In the genomic region with DNA sequence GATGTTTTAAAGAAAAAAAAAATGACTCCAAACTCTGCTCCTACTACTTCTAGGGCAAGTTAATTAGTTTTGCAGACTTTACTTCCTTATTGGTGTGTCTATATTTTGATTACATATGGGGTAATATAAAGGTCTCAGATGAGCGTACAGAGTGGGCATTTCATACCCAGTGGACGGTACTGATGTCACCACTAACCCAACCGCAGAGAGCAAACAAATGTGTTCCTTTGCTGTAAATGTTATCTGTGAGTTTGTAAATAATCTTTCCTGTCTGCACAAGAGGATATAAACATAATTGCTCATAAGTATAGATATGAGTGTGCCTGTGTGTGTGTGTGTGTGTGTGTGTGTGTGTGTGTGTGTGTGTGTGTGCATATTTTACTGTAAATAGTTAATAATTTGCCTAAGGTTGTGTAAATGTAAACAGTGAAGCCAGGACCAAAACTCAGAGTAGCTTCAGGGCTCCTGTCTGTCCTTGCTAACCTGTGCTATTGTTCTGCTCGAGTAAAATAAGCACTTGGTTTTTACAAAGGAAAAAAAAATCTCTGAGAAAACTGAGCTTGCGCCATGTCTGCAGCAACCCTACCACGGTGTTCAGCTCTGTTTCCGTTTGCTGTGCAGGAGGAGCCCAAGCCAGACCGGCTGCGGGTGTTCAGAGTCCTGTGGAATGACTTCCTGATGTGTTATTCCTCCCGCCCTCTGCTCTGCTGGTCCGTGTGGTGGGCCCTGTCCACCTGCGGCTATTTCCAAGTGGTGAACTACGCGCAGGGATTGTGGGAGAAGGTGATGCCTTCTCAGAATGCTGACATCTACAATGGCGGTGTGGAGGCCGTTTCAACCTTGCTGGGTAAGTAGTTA, we compare ENCODE assay signal across 18 mouse cellular contexts. TPM values are rescaled to one million over a fixed set of nuclear protein-coding genes. Genes with fewer than 3 reads are reported as not detected.
A peak's percentile ranks its signal among the peaks of the same experiment; 100 is the strongest.
DNase-seq lines count a peak whose midpoint lies in the region; ATAC-seq and TF ChIP-seq lines count a peak whose summit lies in the region.
"Had no signal": no experiment of that assay in that cellular context is flagged by ENCODE, and none has a peak within 500 bp of the region (broad histone marks: within the 10 kb centered on the region; RNA-seq: fewer than 3 reads in every experiment).

No protein-coding gene starts in this region.

- H3K4me1 ChIP-seq in kidney, embryonic 16.5 days (ENCODE audit: insufficient read depth, low read length) = no peaks in the 10 kb centered on the region
- H3K4me1 ChIP-seq in kidney, adult 2 months (ENCODE audit: control insufficient read depth, insufficient read depth, low read length) = no peaks in the 10 kb centered on the region
- no peaks in the 10 kb centered on the region for H3K4me1 ChIP-seq in liver, embryonic 16.5 days (ENCODE audit: control insufficient read depth, low read depth, low read length)
- H3K4me1 ChIP-seq in forebrain, embryonic 10.5 days = no peaks in the 10 kb centered on the region
- H3K4me1 ChIP-seq: embryonic facial prominence, embryonic 15.5 days; limb, embryonic 10.5 days; lung, embryonic 15.5 days had no signal

- H3K27me3 ChIP-seq in kidney, embryonic 16.5 days (ENCODE audit: insufficient read depth, low read length) = no peaks in the 10 kb centered on the region
- no peaks in the 10 kb centered on the region for H3K27me3 ChIP-seq in kidney, adult 2 months (replicated peaks; ENCODE audit: control insufficient read depth, insufficient read depth, low read length)
- no peaks in the 10 kb centered on the region for H3K27me3 ChIP-seq in liver, embryonic 16.5 days (ENCODE audit: control insufficient read depth, insufficient read depth, low read depth, low read length)
- H3K27me3 ChIP-seq in forebrain, embryonic 10.5 days (ENCODE audit: poor library complexity, severe bottlenecking) = no peaks in the 10 kb centered on the region
- H3K27me3 ChIP-seq: CH12.LX; embryonic facial prominence, embryonic 15.5 days; lung, embryonic 15.5 days had no signal

- 0 out of 2 replicates have a peak, but pooled peaks have one; percentile 31 for ATAC-seq in kidney, embryonic 16.5 days (ENCODE audit: low FRiP score, low TSS enrichment)
- peak; percentile 57 for ATAC-seq in liver, embryonic 16.5 days (ENCODE audit: low read depth)

- peak overlapping the region; percentile 39; the same call in 1 of the 2 replicates for H3K27ac ChIP-seq in kidney, embryonic 16.5 days (ENCODE audit: low read length)
- no peak overlapping the region for H3K27ac ChIP-seq in kidney, adult 2 months (ENCODE audit: insufficient read depth, low read depth, low read length)
- no peak overlapping the region for H3K27ac ChIP-seq in liver, embryonic 16.5 days (ENCODE audit: low read length)
- H3K27ac ChIP-seq in forebrain, embryonic 10.5 days = no peak overlapping the region
- H3K27ac ChIP-seq: embryonic facial prominence, embryonic 15.5 days; heart, adult 2 months; left cerebral cortex, adult 2 months; limb, embryonic 10.5 days; lung, embryonic 15.5 days had no signal

- no peak overlapping the region; the same call in 1 of the 2 replicates for H3K9ac ChIP-seq in kidney, embryonic 16.5 days (replicated peaks; ENCODE audit: low read length)
- no peak overlapping the region for H3K9ac ChIP-seq in liver, embryonic 16.5 days (ENCODE audit: low read depth, low read length)
- H3K9ac ChIP-seq: embryonic facial prominence, embryonic 15.5 days; lung, embryonic 15.5 days had no signal

- TF ChIP-seq POLR2A in kidney, adult 2 months (IDR thresholded peaks at IDR 0.05; ENCODE audit: low read depth, low read length) = no peak

- H3K4me3 ChIP-seq in kidney, embryonic 16.5 days (ENCODE audit: low read length) = no peak overlapping the region
- no peak overlapping the region for H3K4me3 ChIP-seq in kidney, adult 2 months (ENCODE audit: insufficient read depth, low read depth, low read length)
- H3K4me3 ChIP-seq in liver, embryonic 16.5 days (ENCODE audit: low read depth, low read length) = no peak overlapping the region
- no peak overlapping the region for H3K4me3 ChIP-seq in forebrain, embryonic 10.5 days
- H3K4me3 ChIP-seq: embryonic facial prominence, embryonic 15.5 days; heart, adult 2 months; left cerebral cortex, adult 2 months; limb, embryonic 10.5 days; lung, embryonic 15.5 days had no signal

- H3K4me2 ChIP-seq in kidney, embryonic 16.5 days (replicated peaks; ENCODE audit: low read depth, low read length) = no peak overlapping the region
- H3K4me2 ChIP-seq in liver, embryonic 16.5 days (ENCODE audit: low read depth, low read length) = peak overlapping the region; percentile 13; the same call in 1 of the 2 replicates
- H3K4me2 ChIP-seq: embryonic facial prominence, embryonic 15.5 days; lung, embryonic 15.5 days had no signal

- 68% methylated on average over 16 of the region's 16 CpGs for WGBS in kidney, embryonic 16.5 days
- 64% methylated on average over 16 of the region's 16 CpGs for WGBS in kidney, adult 2 months
- 66% methylated on average over 16 of the region's 16 CpGs for WGBS in liver, embryonic 16.5 days (ENCODE audit: insufficient replicate concordance)
- 87% methylated on average over 16 of the region's 16 CpGs for WGBS in forebrain, embryonic 10.5 days

- no peak for DNase-seq in kidney, adult 2 months
- DNase-seq in lung, postnatal 10 days = peak; percentile 9
- DNase-seq in lung, postnatal 14 days = no peak
- DNase-seq in heart, adult 11 months = no peak
- no peak for DNase-seq in forebrain, embryonic 10.5 days (ENCODE audit: extremely low spot score, low spot score)
- DNase-seq: adrenal gland, postnatal 25 days; cerebellum, adult 18-20 months; gastrocnemius, postnatal 10 days; heart, adult 2 months; right cerebral cortex, adult 18-20 months; thymus, postnatal 25 days had no signal

- peaks cover 17% of the 10 kb centered on the region for H3K36me3 ChIP-seq in kidney, embryonic 16.5 days (ENCODE audit: insufficient read depth, low read length)
- no peaks in the 10 kb centered on the region for H3K36me3 ChIP-seq in kidney, adult 2 months (ENCODE audit: control insufficient read depth, insufficient read depth, low read length)
- H3K36me3 ChIP-seq in liver, embryonic 16.5 days (ENCODE audit: control insufficient read depth, insufficient read depth) = peaks cover 29% of the 10 kb centered on the region
- H3K36me3 ChIP-seq in forebrain, embryonic 10.5 days (replicated peaks) = peaks cover 50% of the 10 kb centered on the region

- no peaks in the 10 kb centered on the region for H3K9me3 ChIP-seq in kidney, embryonic 16.5 days (ENCODE audit: low read length)
- H3K9me3 ChIP-seq in liver, embryonic 16.5 days (replicated peaks; ENCODE audit: control insufficient read depth, low read length) = no peaks in the 10 kb centered on the region
- H3K9me3 ChIP-seq in forebrain, embryonic 10.5 days = no peaks in the 10 kb centered on the region
- H3K9me3 ChIP-seq: embryonic facial prominence, embryonic 15.5 days; limb, embryonic 10.5 days; lung, embryonic 15.5 days had no signal

- no peak for TF ChIP-seq CTCF in kidney, adult 2 months (conservative IDR thresholded peaks at IDR 0.05; ENCODE audit: insufficient read depth, insufficient read length, low read depth, low read length)

RNA-seq across cellular contexts. Expression of a gene that starts 11.6 kb away (rescaled TPM):
- 11.3 and 12.1 TPM in 2 replicates for polyA plus RNA-seq in kidney, embryonic 16.5 days (2015; fragmentation: Nextera tagmentation; extraction: Ambion mirVana)
- 11.2 and 12.8 TPM in 2 replicates for polyA plus RNA-seq in kidney, adult 2 months (2012; rRNA removed)
- 28.4 and 32.5 TPM in 2 replicates for polyA plus RNA-seq in liver, embryonic 16.5 days (2015; fragmentation: Nextera tagmentation; extraction: Ambion mirVana)
- polyA plus RNA-seq in forebrain, embryonic 10.5 days (2016; fragmentation: Nextera tagmentation; extraction: Ambion mirVana) = 11.2 and 12.2 TPM in 2 replicates

RNA-seq across cellular contexts. Expression of a gene that starts 15.0 kb away (rescaled TPM):
- polyA plus RNA-seq in kidney, embryonic 16.5 days (2015; fragmentation: Nextera tagmentation; extraction: Ambion mirVana) = 13.9 and 14.3 TPM in 2 replicates
- polyA plus RNA-seq in kidney, adult 2 months (2012; rRNA removed) = 6.7 and 8.8 TPM in 2 replicates
- polyA plus RNA-seq in liver, embryonic 16.5 days (2015; fragmentation: Nextera tagmentation; extraction: Ambion mirVana) = 2.1 and 2.6 TPM in 2 replicates
- polyA plus RNA-seq in forebrain, embryonic 10.5 days (2016; fragmentation: Nextera tagmentation; extraction: Ambion mirVana) = 13.9 and 14.0 TPM in 2 replicates

RNA-seq across cellular contexts. Expression of a gene that starts 43.5 kb away (rescaled TPM):
- polyA plus RNA-seq in kidney, embryonic 16.5 days (2015; fragmentation: Nextera tagmentation; extraction: Ambion mirVana) = 56.6 and 64.3 TPM in 2 replicates
- polyA plus RNA-seq in kidney, adult 2 months (2012; rRNA removed) = 12.8 and 14.8 TPM in 2 replicates
- 8.5 and 9.4 TPM in 2 replicates for polyA plus RNA-seq in liver, embryonic 16.5 days (2015; fragmentation: Nextera tagmentation; extraction: Ambion mirVana)
- polyA plus RNA-seq in forebrain, embryonic 10.5 days (2016; fragmentation: Nextera tagmentation; extraction: Ambion mirVana) = 45.6 and 48.8 TPM in 2 replicates

RNA-seq across cellular contexts. Expression of a gene that starts 46.9 kb away (rescaled TPM):
- polyA plus RNA-seq in kidney, embryonic 16.5 days (2015; fragmentation: Nextera tagmentation; extraction: Ambion mirVana) = 31.0 and 31.8 TPM in 2 replicates
- 5.4 and 6.0 TPM in 2 replicates for polyA plus RNA-seq in kidney, adult 2 months (2012; rRNA removed)
- 8.8 and 9.1 TPM in 2 replicates for polyA plus RNA-seq in liver, embryonic 16.5 days (2015; fragmentation: Nextera tagmentation; extraction: Ambion mirVana)
- polyA plus RNA-seq in forebrain, embryonic 10.5 days (2016; fragmentation: Nextera tagmentation; extraction: Ambion mirVana) = 24.9 and 26.7 TPM in 2 replicates
